Mouse (Mus musculus) lung, adult 2 months (tissue): ENCODE data around the gene Gm17455.

Experiments used
- CTCF ChIP-seq: fragments of 200-500 bp; IDR thresholded peaks from 2 replicates; pipeline ENCODE4 v1.5.1; 2011; ENCODE audit warnings: mild to moderate bottlenecking, low read length, control low read depth; ENCODE audit not compliant: insufficient read depth
- POLR2A ChIP-seq: fragments of 200-500 bp; IDR thresholded peaks from 2 replicates; pipeline ENCODE4 v1.6.1; 2011; ENCODE audit warnings: low read depth, mild to moderate bottlenecking, control low read depth, low read length, borderline replicate concordance; ENCODE audit errors: extremely low read depth

- TF ChIP-seq POLR2A (no peak), CTCF (no peak)
Measured at GRCm38 (mm10) chr10:60350805-60351167, 48.7 kb upstream of the Gm17455 start.
